Mouse (Mus musculus) kidney, adult 10 weeks (tissue): ENCODE measurements around the gene Nkrf. TPM values are rescaled to one million over a fixed set of nuclear protein-coding genes. Genes with fewer than 3 reads are reported as not detected.

Experiments used
- polyA plus RNA-seq: library from polyadenylated mRNA; stranded (reverse); fragments of 350-450 nt; fragmentation: Illumina TruSeq; extraction: RNeasy Lipid Tissue Mini Kit (QIAGEN cat#74804); gene quantifications from one replicate; pipeline ENCODE4 v1.2.3, GENCODE M21; 2014; ENCODE audit warnings: low read depth, low replicate concordance

The Nkrf gene
- polyA plus RNA-seq, result 11.8 TPM

DNA sequence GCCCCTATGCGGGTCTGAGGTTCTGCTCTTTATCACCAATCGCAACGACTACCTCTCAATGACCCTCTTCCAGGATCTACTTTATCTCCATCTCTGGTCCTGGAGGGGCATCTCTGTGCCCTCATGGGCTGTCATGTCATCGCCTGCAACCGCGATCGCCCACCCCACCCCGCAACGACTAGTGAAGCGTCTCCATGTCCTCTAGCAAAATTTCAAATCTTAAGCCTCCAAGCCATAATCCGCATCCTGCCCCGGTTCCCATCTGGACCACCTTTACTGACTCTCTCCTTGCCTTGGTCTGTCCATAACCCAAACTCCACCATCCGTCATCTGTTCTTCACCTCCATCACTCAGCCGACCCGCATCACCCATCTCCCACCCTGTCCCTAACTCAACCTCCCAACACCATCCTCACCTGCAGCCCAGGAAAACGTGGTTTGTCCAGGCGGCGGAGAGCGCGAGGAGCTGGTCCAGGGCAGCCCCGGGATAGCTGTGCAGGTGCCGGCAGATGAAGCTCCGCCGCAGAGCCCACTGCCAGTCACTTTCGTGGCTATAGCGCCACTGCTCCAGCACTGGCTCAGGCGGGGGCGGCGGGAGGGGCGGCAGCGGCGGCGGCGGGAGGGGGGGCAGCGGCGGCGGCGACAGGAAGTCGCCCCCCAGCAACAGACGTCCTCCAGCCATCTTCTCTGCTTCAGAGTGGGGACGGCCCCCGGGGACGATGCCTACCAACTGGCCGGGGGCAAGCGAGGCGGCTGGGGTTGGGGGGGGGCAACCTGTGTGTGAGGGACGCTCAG, at the start of gene Nkrf:
TSS of gene Nkrf (minus strand) at position 579 of the 794 bp plus-strand sequence.

DNA sequence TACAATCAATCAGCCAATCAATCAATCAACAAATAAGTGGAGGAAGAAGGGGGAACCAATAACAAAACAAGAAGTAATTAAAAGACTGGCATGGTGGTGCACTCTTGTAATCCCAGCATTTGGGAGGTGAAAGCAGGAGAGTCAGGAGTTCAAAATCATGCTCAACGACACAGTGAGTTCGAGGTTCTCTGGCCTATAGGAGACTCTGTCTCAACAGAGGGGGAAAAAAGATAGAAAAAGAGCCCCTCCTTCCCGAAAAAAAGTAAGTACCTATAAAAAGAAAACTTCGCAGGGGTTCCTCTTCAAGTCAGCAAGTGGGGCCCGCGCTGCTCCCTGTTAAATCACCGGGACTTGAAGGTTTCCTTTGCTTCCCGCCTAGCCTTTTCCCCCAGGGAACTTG, 28.9 kb downstream of the Nkrf start, which contains the start of the genes Ube2a and C330007P06Rik:
TSS of gene Ube2a (plus strand) at position 136 of the 400 bp plus-strand sequence.
TSS of gene C330007P06Rik (minus strand) at position 347 of the 400 bp plus-strand sequence.

Other genes with a start within 250 kb of the Nkrf start
- 0.81 TPM for gene Slc25a43, start 159.2 kb downstream of the Nkrf start, polyA plus RNA-seq
- 1,636 TPM for gene Slc25a5, start 107.2 kb downstream of the Nkrf start, polyA plus RNA-seq
- 142 TPM for gene Ube2a, start 29.0 kb downstream of the Nkrf start, polyA plus RNA-seq
- gene C330007P06Rik, start 28.8 kb downstream of the Nkrf start, polyA plus RNA-seq, result 121 TPM
- 8.8 TPM for gene Sept6, start 88.9 kb upstream of the Nkrf start, polyA plus RNA-seq
- gene Sowahd, start 145.9 kb upstream of the Nkrf start, polyA plus RNA-seq, result not detected
- gene Rpl39, start 182.5 kb upstream of the Nkrf start, polyA plus RNA-seq, result 645 TPM
- 53.1 TPM for gene Upf3b, start 207.4 kb upstream of the Nkrf start, polyA plus RNA-seq
- gene Nkap, start 223.9 kb upstream of the Nkrf start, polyA plus RNA-seq, result 56.2 TPM